Mouse (Mus musculus) neural tube, embryonic 10.5 days (tissue): ENCODE measurements around the gene Ogfrl1.
A peak's percentile ranks its signal among the peaks of the same experiment; 100 is the strongest.
"Not testable (repeated sequence)": the region's sequence is repeated elsewhere in the genome, so short reads cannot be mapped to it uniquely, and the experiment has no call there.

Source experiments
- DNase-seq: peaks from one replicate; pipeline ENCODE4 v3.0.0-alpha.2; 2017; ENCODE audit warnings: low spot score; ENCODE audit errors: extremely low spot score

Gene Ogfrl1

GRCm38 (mm10) chr1:23397623-23398022, at the start of gene Ogfrl1:
Gene Ogfrl1, minus strand, starts transcription at chr1:23397772.
- no peak for DNase-seq

- no peak for DNase-seq
Measured at GRCm38 (mm10) chr1:23445736-23446424, 48.3 kb upstream of the Ogfrl1 start.

GRCm38 (mm10) chr1:23433612-23434011, 36.0 kb upstream of the Ogfrl1 start:
- DNase-seq = no peak

- DNase-seq = no peak
Measured at GRCm38 (mm10) chr1:23426447-23426846, 28.9 kb upstream of the Ogfrl1 start.

GRCm38 (mm10) chr1:23418941-23419340, 21.4 kb upstream of the Ogfrl1 start:
- DNase-seq = no peak

GRCm38 (mm10) chr1:23418059-23418458, 20.5 kb upstream of the Ogfrl1 start:
- DNase-seq = no peak

- DNase-seq = no peak
Measured at GRCm38 (mm10) chr1:23417562-23417961, 20.0 kb upstream of the Ogfrl1 start.

GRCm38 (mm10) chr1:23411533-23411932, 14.0 kb upstream of the Ogfrl1 start:
- no peak for DNase-seq

- DNase-seq = no peak
Measured at GRCm38 (mm10) chr1:23409960-23410359, 12.4 kb upstream of the Ogfrl1 start.

GRCm38 (mm10) chr1:23402401-23402800, 4.8 kb upstream of the Ogfrl1 start:
- no peak for DNase-seq

- no peak for DNase-seq
Measured at GRCm38 (mm10) chr1:23399552-23399951, 2.0 kb upstream of the Ogfrl1 start.

GRCm38 (mm10) chr1:23394356-23394755, 3.2 kb downstream of the Ogfrl1 start:
- DNase-seq = not testable (repeated sequence)

- DNase-seq = no peak
Measured at GRCm38 (mm10) chr1:23391744-23392143, 5.8 kb downstream of the Ogfrl1 start.

- no peak for DNase-seq
Measured at GRCm38 (mm10) chr1:23384326-23384725, 13.2 kb downstream of the Ogfrl1 start.

- DNase-seq = peak; percentile 96
Measured at GRCm38 (mm10) chr1:23382806-23383653, 14.5 kb downstream of the Ogfrl1 start.

- DNase-seq = no peak
Measured at GRCm38 (mm10) chr1:23382461-23382805, 15.1 kb downstream of the Ogfrl1 start.

GRCm38 (mm10) chr1:23382037-23382436, 15.5 kb downstream of the Ogfrl1 start:
- no peak for DNase-seq

GRCm38 (mm10) chr1:23379911-23380740, 17.4 kb downstream of the Ogfrl1 start:
- DNase-seq = no peak

GRCm38 (mm10) chr1:23379321-23379720, 18.3 kb downstream of the Ogfrl1 start:
- no peak for DNase-seq

GRCm38 (mm10) chr1:23377572-23377971, 20.0 kb downstream of the Ogfrl1 start:
- no peak for DNase-seq

GRCm38 (mm10) chr1:23374156-23374555, 23.4 kb downstream of the Ogfrl1 start:
- no peak for DNase-seq

GRCm38 (mm10) chr1:23365614-23366013, 32.0 kb downstream of the Ogfrl1 start:
- no peak for DNase-seq
